Mouse (Mus musculus): ENCODE data around the gene Srpr. TPM values are rescaled to one million over a fixed set of nuclear protein-coding genes. Genes with fewer than 3 reads are reported as not detected.

The Srpr gene
- polyA plus RNA-seq, 2 experiments from 2014 or later, result 90.5 to 119 TPM

GRCm38 (mm10) chr9:35263431-35263830 is 63.5 kb downstream of the Srpr start:
- ATAC-seq, result no peak

DNA sequence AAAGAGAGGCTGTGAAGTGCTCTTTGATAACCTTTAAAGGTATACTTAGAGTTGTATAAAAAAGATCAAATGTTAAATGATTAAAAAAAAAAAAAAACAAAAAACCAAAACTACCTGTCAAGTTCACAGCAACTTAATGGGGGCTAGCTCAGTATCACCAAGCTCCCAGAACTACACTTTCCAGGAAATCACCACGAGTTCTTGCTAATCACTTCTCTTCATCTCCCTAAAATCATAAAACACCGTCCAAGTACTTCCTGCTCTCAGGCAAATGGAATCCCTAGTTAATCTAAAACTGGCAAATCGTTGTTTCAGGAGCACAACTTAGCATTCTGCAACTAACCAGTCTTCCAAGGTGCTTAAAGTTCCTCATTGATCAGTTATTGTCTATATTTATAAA is 64.5 kb downstream of the Srpr start:
- ATAC-seq, result no peak

DNA sequence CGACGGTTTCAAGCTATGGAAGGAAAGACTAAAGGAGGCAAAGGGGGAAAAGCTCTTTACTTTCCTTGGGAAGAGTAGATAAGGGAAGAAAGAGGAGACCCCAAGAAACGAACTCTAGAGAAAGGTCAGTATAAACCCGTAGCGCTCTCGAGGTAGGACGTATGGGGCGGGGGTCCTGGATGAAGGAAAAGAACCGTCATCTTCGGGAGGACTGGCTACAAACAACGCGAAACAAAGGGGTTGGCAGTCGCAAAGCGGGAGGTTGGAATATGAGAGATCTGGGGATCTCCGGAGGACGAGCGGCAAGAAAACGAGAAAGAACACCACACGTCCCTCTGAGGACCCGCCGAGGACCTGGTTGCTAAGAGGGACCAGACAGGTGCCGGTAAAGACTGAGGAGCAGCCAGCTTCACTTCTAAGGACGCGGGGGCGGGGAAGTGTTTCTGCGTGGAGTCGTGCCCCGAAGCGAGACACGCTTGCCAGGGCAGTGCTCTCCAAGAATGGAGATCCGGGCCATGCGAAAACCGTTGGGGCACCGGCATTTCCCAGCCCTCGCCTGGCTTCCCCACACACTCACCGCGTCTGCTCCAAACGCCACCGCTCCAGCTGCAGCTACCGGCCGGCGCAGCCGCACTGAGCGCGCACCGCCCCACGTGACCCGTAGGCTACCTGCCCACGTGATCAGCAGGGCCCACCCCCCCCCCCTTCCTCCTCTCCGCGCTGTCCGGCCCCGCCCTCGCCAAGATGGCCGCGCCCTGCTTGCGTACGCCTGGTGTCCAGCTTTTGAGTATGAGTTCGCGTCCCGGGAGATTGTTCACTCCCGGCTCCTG is 67.4 kb downstream of the Srpr start, which contains the start of the genes Fam118b and Rpusd4:
Gene Fam118b (minus strand): TSS at position 660 of the 830 bp plus-strand sequence.
Gene Rpusd4 (plus strand): TSS at position 720 of the 830 bp plus-strand sequence.
- ATAC-seq, result peak; percentile 87

DNA sequence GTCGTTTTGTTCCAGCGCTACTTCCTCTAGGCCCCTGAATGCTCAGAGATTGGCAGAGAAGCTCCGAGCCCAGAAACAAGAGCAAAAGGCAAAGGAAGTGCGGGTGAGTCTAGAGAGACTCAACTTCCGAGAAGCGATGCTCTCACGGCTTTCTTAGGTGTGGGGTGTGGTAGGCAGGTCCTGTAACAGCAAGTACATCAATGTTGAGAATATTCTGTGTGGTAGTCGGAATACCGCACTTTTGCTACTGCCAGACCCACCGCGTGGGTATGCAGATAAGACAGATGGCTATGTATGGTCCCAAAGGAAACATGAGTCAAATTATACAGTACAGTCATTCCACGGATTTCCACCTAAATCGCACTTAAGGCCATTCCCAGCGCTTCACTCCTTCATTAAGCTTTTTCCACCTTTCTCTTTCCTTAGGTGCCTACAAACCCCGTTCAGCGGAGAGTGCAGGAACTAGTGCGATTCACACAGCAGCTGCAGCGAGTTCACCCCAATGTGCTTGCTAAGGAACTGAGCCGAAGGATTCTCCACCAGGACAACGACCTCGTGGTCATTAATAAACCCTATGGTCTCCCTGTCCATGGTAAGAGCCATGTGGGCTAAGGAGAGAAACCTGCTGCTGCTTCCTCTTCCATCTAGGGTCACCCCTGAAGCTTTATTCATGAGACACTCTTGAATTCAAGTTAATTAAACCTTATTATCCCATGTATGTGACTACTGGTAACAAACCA is 68.2 kb downstream of the Srpr start:
- ATAC-seq, result peak; percentile 47

DNA sequence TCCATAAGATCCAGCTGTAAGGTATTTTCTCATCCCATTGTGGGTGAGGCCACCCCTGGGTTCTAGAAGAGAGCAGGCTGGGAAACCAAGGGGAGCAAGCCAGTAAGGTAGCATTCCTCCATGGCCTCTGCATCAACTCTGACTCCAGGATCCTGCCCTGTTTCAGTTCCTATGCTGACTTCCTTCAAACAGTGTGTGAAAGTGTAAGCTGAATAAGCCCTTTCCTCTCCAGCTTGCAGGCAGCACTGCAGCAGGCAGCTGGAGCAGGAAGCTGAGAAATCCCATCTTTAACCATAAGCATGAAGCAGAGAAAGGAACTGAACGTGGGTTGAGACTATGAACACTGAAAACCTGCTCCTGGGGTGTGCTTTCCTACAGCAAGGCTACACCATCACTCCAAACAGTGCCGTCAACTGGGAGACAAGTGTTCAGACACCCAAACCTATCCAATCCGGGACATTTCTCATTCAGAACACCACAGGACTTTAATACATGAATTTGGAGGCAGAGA is 77.9 kb downstream of the Srpr start:
- no peak for ATAC-seq

GRCm38 (mm10) chr9:35278451-35278850 is 78.5 kb downstream of the Srpr start:
- ATAC-seq, result no peak

DNA sequence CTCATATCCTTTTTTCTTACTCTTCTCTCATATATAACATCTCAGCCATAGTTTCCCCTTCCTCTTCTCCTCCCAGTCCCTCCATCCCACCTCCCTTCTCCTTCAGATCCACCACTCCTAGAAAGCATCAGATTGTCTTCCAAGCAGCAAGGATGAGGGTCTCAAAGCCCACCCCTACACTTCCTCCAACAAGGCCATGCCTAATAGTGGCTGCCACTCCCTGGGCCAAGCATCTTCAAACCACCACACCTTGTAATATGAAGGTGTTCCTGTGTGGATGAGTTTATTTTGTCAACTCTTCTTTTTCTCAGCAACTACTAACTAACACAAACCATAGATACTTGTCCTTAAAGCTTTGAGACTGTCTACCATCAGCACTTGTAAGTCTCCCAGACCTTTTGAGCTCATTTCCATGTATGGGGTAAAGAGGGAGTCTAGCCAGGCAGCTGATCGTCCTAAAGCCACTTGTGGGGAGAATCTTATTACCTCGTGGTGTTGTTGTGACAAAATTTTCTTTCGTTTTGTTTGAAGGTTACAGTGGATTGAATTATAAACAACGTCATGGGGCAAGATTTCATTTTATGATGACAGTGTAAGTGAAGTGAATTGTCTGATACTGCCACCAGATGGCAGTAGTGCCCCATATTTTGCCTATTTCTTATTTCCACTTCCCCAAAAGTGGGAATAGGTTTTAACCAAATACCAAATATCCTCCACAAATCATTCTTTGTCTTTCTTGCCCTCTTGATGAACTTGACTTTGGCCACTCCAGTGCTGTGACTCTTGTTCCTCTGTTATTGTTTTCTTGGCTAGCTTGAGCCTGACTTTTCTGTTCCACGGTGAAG is 82.3 kb downstream of the Srpr start:
- ATAC-seq, result peak; percentile 92

- ATAC-seq, result no peak
Observed at GRCm38 (mm10) chr9:35282851-35283200, 82.9 kb downstream of the Srpr start.

DNA sequence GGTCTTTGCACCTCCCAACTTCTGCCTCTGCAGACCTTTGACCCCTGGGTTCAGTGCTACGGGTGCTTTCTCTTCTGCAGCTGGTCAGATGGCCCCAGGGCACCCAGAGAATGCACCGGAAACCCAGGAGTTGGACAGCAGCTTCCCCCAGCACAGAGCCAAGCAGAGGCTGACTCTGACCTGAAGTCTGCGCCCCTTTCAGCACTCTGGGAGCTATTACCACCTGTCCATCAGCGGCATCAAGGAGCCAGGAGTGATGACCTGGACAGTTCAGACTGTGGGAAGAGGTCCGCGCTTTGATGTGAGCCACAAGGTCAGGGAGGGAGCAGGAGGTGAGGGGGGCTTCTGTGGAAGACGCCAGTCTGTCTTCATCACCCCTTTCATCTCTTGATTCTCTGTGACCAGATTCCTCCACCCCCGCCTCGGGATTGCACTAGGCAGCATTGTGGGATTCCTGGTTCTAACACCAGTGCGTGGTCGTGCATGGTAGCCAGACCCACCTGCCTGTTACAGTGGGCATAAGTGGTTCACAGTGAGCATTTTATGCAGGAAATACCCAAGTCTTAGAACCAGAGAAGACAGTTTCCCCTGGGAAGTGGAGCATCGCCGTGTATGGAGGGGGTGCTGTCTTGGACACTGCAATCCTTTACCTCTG is 83.6 kb downstream of the Srpr start:
- ATAC-seq, result no peak

DNA sequence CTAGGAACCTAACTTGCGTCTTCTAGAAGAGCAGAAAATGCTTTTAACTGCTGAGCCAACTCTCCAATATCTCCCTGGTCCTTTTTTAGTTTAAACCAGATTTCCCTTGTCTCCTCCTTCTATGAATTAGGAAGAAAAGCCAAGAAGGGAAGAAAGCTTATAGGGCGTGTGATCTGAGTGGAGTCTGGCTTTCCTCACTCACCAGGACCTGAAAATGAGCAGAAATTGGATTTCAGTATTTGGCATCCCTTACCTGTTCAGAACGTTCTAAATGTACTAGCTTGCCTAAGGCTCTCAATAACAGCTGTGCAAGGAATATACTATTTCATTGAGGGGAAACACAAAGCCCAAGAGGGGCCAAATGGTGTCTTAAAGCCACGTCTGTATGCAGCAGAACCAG is 84.4 kb downstream of the Srpr start:
- ATAC-seq, result no peak

DNA sequence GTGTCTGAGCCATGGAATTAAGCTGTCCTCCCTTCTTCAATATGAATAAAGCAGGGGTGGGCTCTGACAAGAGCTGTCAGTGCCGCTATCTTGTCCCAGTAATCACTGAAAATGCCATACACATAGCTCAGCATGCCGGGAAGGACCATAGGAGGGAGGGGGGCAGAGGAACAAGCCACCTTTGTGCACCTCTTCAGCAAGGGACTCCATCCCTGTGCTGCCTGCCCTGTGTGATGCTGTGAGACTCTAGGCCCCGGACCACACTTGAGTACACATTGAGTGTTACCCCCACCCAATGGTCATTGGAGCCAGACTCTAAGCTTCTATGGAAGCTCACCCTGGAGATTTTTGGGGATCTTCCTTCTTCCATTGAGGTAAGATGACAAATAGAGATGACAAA is 86.4 kb downstream of the Srpr start:
- ATAC-seq, result no peak

DNA sequence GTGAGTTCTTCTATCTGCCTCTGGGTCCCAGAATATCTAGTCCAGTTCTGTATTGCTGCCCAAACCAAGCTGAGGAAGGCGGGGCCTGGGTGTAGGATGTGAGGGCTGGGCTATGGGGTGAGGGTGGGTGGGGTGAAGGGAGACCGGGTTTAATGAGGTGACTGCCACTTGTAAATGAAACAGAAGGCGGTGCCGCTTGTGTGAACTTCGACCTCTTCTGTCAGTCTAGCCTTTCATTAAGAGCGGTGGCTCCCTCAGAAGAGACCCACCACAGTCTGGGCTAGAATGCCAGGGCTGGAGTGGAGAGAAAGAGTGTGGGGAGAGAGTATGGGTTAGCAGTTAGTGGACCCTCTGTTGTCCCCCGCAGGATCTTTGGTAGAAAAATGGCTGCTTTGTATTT is 90.0 kb downstream of the Srpr start:
- no peak for ATAC-seq

GRCm38 (mm10) chr9:35290417-35290816 is 90.4 kb downstream of the Srpr start:
- ATAC-seq, result no peak

DNA sequence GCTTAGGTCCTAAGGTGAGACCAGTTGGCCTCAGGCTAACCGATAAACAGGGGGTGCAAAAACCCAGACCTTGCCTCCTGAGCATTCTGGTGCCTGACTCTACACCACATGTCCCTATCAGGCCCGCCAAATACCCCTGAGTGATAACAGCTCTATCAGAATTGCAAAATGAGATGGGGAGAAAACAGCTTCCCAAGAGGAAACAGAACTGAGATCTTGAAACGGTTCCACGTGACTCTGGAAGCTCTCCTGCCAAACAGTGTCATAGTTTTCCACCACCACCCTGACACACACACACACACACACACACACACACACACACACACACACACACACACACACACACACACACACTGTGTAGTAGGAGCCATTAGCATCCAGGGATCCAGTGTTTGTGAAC is 90.9 kb downstream of the Srpr start:
- ATAC-seq, result no peak

- ATAC-seq, result no peak
Observed at GRCm38 (mm10) chr9:35293465-35293864, 93.5 kb downstream of the Srpr start.

Other genes starting within 250 kb of the Srpr start
- 10 to 100 TPM; 16.8 to 22.5 TPM for gene St3gal4, start 80.9 kb upstream of the Srpr start, polyA plus RNA-seq (2017; shearing (Covaris generic))
- gene Dcps, start 24.1 kb upstream of the Srpr start, polyA plus RNA-seq (2017; shearing (Covaris generic)), result 10 to 100 TPM; 70.6 to 90.4 TPM
- 1 to 10 TPM; 4.1 to 7.2 TPM for gene Tirap, start 116 bp downstream of the Srpr start, polyA plus RNA-seq (2017; shearing (Covaris generic))
- 10 to 100 TPM; 26.3 to 55.3 TPM for gene Foxred1, start 10.9 kb downstream of the Srpr start, polyA plus RNA-seq (2017; shearing (Covaris generic))
- gene Fam118b, start 67.6 kb downstream of the Srpr start, polyA plus RNA-seq (2017; shearing (Covaris generic)), result 10 to 100 TPM; 53.5 to 68.9 TPM
- gene Rpusd4, start 67.7 kb downstream of the Srpr start, polyA plus RNA-seq (2017; shearing (Covaris generic)), result 10 to 100 TPM; 38.3 to 60.7 TPM
- 1 to 10 TPM; 2.7 to 4.1 TPM for gene Cdon, start 221.0 kb downstream of the Srpr start, polyA plus RNA-seq (2017; shearing (Covaris generic))

Data from CD4-positive, CD25-positive, alpha-beta regulatory T cell, adult 4 months (primary cell).